Mouse (Mus musculus) embryonic facial prominence, embryonic 14.5 days (tissue): ENCODE results near the gene Svep1. TPM values are rescaled to one million over a fixed set of nuclear protein-coding genes. Genes with fewer than 3 reads are reported as not detected.

ENCODE experiments used
- ATAC-seq: fragments of 200-750 bp; cut with Nextera tagmentation; 2 replicates; pipeline ENCODE4 v1.8.0; 2017; ENCODE audit warnings: low read depth, moderate number of reproducible peaks, moderate TSS enrichment
- DNase-seq: peaks from one replicate; pipeline ENCODE4 v3.0.0-alpha.2; 2015; ENCODE audit warnings: low spot score
- H3K27ac ChIP-seq: fragments of 300-500 bp; sonication (generic); replicated peaks from 2 replicates; pipeline ENCODE4 v1.5.1; 2014; ENCODE audit warnings: low read depth, mild to moderate bottlenecking, low read length, moderate library complexity
- H3K27me3 ChIP-seq: fragments of 300-500 bp; sonication (generic); replicated peaks from 2 replicates; pipeline ENCODE4 v1.6.1; 2014; ENCODE audit warnings: low read length; ENCODE audit not compliant: control insufficient read depth, insufficient read depth
- H3K36me3 ChIP-seq: fragments of 300-500 bp; sonication (generic); 2 replicates; pipeline ENCODE4 v1.6.1; 2014; ENCODE audit warnings: low read length, mixed read lengths; ENCODE audit not compliant: control insufficient read depth, insufficient read depth
- H3K4me1 ChIP-seq: fragments of 300-500 bp; sonication (generic); 2 replicates; pipeline ENCODE4 v1.6.1; 2014; ENCODE audit warnings: antibody characterized with exemption, low read length; ENCODE audit not compliant: control insufficient read depth, insufficient read depth
- H3K4me2 ChIP-seq: fragments of 300-500 bp; sonication (generic); 2 replicates; pipeline ENCODE4 v1.6.1; 2014; ENCODE audit warnings: low read depth, mild to moderate bottlenecking, low read length, moderate library complexity, mixed read lengths
- H3K4me3 ChIP-seq: fragments of 300-500 bp; sonication (generic); 2 replicates; pipeline ENCODE4 v1.5.1; 2014; ENCODE audit warnings: low read depth, mild to moderate bottlenecking, low read length
- H3K9ac ChIP-seq: fragments of 300-500 bp; sonication (generic); 2 replicates; pipeline ENCODE4 v1.6.1; 2014; ENCODE audit warnings: low read depth, mild to moderate bottlenecking, low read length, moderate library complexity, mixed read lengths
- H3K9me3 ChIP-seq: fragments of 300-500 bp; sonication (generic); 2 replicates; pipeline ENCODE4 v1.6.1; 2016; ENCODE audit warnings: low read length; ENCODE audit not compliant: control insufficient read depth
- WGBS: fragments of 180-500 bp; shearing (Covaris S2); extraction: QIAGEN DNeasy Blood & Tissue Kit; methylation state at CpG from one replicate; pipeline ENCODE4 v1.1.7; 2014; 5-methylcytosine and 5-hydroxymethylcytosine counted together
- polyA plus RNA-seq: library from polyadenylated mRNA; unstranded; fragments of >200 nt; fragmentation: Nextera tagmentation; extraction: Ambion mirVana; gene quantifications from 2 replicates; pipeline ENCODE4 v1.2.1, GENCODE M21; 2014

Gene Svep1
- polyA plus RNA-seq, 1 experiment from 2014 or later = 10.6 TPM

DNA sequence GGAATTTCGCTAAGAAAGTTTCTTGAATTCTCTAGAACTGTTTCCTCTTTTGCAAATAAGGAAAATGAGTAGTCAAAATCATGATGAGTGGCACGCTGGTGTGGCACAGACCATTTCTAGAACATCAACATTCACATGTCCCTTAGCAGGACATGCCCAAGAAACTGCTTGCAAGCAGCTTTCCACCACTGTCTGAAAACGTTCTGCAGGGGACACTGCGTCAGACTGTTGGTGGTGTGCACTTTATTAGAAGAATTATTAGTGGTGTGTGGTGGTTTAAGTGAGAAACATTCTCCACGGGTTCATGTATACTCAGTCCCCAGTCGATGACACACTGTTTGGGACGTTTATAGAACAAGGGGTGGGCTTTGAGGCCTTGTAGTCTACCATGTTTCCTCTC is 40.9 kb downstream of the Svep1 start:
- no peak for DNase-seq
- no peak overlapping the region for H3K9ac ChIP-seq
- no peaks in the 10 kb centered on the region for H3K9me3 ChIP-seq
- no peak overlapping the region for H3K4me2 ChIP-seq
- H3K36me3 ChIP-seq = no peaks in the 10 kb centered on the region
- 81% methylated on average over 7 of the region's 7 CpGs for WGBS
- peaks cover 9% of the 10 kb centered on the region; the same call in 1 of the 2 replicates for H3K4me1 ChIP-seq
- no peak overlapping the region for H3K4me3 ChIP-seq
- no peak overlapping the region for H3K27ac ChIP-seq
- H3K27me3 ChIP-seq = no peaks in the 10 kb centered on the region
- ATAC-seq = no peak

DNA sequence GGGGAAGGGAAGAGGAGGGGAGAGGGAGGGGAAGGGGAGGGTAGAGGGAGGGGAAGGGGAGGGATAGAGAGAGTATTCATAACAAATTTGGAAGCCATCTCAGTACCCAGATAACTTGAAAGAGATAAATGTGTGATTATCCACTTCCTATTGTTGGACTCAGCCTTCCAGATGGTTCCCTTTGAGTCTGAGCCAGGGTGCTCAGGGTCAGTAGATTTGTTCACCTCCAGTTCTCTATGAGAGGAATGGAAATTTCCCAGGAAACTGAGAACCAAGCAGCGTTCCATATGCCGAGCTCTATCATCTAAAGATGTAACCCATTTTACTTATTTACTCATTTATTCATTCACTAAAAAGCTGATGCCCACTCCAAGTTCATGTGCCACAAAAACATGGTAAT is 44.8 kb downstream of the Svep1 start:
- Histone ChIP-seq H3K4me3 (no peak overlapping the region), H3K4me2 (no peak overlapping the region), H3K36me3 (no peaks in the 10 kb centered on the region), H3K9ac (no peak overlapping the region), H3K4me1 (no peaks in the 10 kb centered on the region), H3K27ac (no peak overlapping the region), H3K27me3 (no peaks in the 10 kb centered on the region), H3K9me3 (no peaks in the 10 kb centered on the region)
- WGBS = 78% methylated on average over 2 of the region's 2 CpGs
- ATAC-seq = no peak
- DNase-seq = no peak

DNA sequence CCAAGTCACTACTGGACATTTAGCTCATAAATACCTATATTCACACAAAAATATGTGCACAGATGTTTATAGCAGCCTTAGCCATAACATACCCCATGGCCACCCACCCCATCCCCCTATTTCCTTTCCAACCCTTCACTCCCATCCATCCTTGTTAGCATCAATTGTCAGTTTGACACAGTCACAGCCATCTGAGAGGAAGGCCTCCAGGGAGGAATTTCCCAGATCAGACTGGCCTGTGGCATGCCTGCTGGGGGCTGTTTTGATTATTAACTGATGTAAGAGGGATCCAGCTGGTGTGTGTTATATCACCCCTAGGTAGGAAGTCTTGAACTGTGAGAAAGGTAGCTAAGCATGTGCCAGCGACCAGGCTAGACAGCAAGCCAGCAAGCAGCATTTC is 47.1 kb downstream of the Svep1 start:
- ATAC-seq (no peak), DNase-seq (no peak)
- Histone ChIP-seq H3K4me3 (no peak overlapping the region), H3K4me2 (no peak overlapping the region), H3K27me3 (no peaks in the 10 kb centered on the region), H3K9ac (no peak overlapping the region), H3K27ac (no peak overlapping the region), H3K36me3 (no peaks in the 10 kb centered on the region), H3K9me3 (no peaks in the 10 kb centered on the region), H3K4me1 (no peaks in the 10 kb centered on the region)
- WGBS = 15% methylated on average over 1 of the region's 1 CpGs

DNA sequence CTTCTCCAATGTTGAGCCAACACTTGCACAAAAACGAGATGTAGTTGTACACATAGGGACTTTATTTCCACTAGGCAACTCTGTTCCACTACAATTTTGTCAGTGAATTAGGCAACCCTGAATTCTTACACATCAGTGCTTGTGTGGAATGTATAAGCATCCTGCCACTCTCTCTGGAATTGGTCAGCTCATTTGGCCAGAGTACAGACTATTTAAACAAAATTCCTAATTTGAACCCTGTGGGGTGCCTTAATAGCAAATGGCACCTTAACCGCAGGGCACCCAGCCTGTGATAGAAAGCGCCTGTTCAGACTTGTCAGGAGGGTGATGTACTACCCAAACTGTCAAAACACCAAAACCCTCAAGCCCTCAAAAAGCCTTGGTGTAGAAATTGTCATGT is 56.4 kb downstream of the Svep1 start:
- no peaks in the 10 kb centered on the region for H3K9me3 ChIP-seq
- H3K36me3 ChIP-seq = no peaks in the 10 kb centered on the region
- no peaks in the 10 kb centered on the region for H3K4me1 ChIP-seq
- DNase-seq = peak; percentile 20
- H3K9ac ChIP-seq = no peak overlapping the region
- H3K4me3 ChIP-seq = no peak overlapping the region
- WGBS = 63% methylated on average over 3 of the region's 3 CpGs
- no peak overlapping the region for H3K4me2 ChIP-seq
- no peak for ATAC-seq
- H3K27ac ChIP-seq = no peak overlapping the region
- H3K27me3 ChIP-seq = no peaks in the 10 kb centered on the region

DNA sequence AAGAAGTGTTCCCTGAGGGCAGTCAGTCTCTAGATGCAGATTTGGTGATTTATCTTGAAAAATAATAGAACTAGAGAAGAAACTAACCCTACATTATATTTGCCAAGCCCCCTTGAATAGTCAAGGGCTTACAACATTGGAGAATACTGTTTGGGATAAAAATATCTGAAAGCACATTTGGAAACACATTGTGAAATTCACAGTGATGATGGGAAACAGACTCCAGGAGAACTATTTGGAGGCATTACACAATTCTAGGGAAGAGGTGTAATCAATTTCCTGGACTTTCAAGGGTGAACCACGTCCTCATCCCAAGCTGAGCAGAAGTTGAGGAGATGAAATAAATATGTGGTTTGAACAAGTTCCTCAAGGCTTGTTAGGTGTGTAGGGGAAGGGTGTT is 57.5 kb downstream of the Svep1 start:
- Histone ChIP-seq H3K4me1 (no peaks in the 10 kb centered on the region), H3K36me3 (no peaks in the 10 kb centered on the region), H3K27me3 (no peaks in the 10 kb centered on the region), H3K27ac (no peak overlapping the region), H3K4me3 (no peak overlapping the region), H3K9ac (no peak overlapping the region), H3K9me3 (no peaks in the 10 kb centered on the region), H3K4me2 (no peak overlapping the region)
- DNase-seq (no peak), ATAC-seq (no peak)
- WGBS = 25% methylated on average over 1 of the region's 1 CpGs

DNA sequence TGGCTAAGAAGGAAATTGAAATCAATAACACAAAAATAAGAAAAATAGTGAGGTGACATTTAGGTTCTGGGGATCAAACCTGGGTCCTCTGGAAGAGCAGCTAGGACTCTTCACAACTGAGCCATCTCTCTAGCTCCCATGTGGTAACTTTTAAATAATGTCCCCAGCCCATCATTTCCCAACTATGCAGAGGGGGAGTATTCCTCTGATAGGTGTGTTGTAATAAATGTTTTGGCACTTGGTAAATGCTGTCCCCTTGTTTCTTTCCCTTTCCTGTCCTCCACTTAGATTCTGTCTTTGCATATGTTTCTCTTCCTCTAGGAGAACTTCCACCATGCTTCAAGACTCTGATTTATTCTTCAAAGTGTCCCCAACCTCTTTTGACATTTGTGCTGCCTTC is 58.1 kb downstream of the Svep1 start:
- no peak overlapping the region for H3K4me3 ChIP-seq
- H3K9me3 ChIP-seq = no peaks in the 10 kb centered on the region
- H3K9ac ChIP-seq = no peak overlapping the region
- H3K27ac ChIP-seq = no peak overlapping the region
- ATAC-seq (no peak), DNase-seq (no peak)
- peaks cover 2% of the 10 kb centered on the region; the same call in 1 of the 2 replicates for H3K4me1 ChIP-seq
- no peak overlapping the region for H3K4me2 ChIP-seq
- no peaks in the 10 kb centered on the region for H3K36me3 ChIP-seq
- no peaks in the 10 kb centered on the region for H3K27me3 ChIP-seq

DNA sequence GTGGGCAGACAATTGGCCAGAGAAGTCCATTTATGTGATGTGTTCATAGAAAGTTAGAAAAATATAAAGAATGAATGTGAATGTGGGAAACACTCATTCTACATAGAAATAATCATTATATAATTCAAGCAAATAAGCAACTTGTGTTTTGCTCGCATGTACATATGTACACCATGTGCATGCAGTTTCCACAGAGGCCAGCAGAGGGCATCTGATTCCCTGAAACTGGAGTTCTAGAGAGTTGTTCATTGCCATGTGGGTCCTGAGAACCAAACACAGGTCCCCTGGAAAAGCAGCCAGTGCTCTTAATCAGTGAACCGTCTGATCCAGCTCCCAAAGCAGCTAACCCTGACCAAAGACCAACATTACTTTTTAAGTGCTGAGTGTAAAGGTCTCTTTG is 60.0 kb downstream of the Svep1 start:
- no peaks in the 10 kb centered on the region for H3K9me3 ChIP-seq
- ATAC-seq (no peak), DNase-seq (no peak)
- H3K4me3 ChIP-seq = no peak overlapping the region
- WGBS = 96% methylated on average over 2 of the region's 2 CpGs
- no peak overlapping the region for H3K27ac ChIP-seq
- H3K27me3 ChIP-seq = no peaks in the 10 kb centered on the region
- H3K4me1 ChIP-seq = peaks cover 4% of the 10 kb centered on the region; the same call in 1 of the 2 replicates
- no peak overlapping the region for H3K4me2 ChIP-seq
- H3K9ac ChIP-seq = no peak overlapping the region
- no peaks in the 10 kb centered on the region for H3K36me3 ChIP-seq

DNA sequence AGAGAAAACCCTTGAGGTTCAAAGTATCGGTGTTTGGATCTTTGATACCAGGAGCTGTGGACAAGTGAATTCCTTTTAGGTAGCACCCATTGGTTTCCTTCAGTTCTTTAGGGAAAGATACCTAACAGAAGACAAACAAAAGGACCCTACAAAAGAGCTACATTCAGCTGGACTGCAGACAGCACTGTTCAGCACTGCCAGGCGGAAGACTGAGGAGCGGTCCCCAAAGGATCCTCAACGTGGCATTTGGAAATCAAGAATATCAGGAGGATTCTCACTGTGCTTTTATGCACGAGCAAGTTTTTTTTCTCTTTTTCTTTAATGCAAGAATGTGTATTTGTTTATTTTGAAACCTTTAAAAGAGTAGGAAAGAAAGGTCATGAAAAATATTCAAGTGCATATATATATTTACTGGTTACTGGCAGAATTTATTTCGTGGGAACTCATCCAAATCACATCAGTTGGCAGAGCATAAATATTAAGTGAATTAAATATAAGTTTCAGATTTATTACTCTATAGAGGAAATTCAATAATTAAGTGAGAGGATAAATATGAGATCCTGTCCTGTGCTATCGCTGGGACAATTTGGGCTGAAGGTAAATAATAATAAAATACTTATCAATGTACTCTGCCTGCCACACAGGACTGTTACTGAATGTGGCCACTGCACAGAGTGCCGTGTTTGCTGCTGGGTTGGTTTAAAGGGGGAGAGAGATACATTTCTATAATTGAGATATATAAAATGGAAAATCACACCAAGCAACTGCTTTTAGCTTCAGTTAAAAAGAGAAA is 66.7 kb downstream of the Svep1 start:
- Histone ChIP-seq H3K4me1 (peaks cover 4% of the 10 kb centered on the region; the same call in 1 of the 2 replicates), H3K36me3 (0 out of 2 replicates have a peak, but pooled peaks cover 5% of the 10 kb centered on the region), H3K27me3 (no peaks in the 10 kb centered on the region), H3K4me3 (no peak overlapping the region), H3K27ac (no peak overlapping the region), H3K4me2 (no peak overlapping the region), H3K9me3 (no peaks in the 10 kb centered on the region), H3K9ac (no peak overlapping the region)
- WGBS = 80% methylated on average over 8 of the region's 8 CpGs
- ATAC-seq (no peak), DNase-seq (no peak)

DNA sequence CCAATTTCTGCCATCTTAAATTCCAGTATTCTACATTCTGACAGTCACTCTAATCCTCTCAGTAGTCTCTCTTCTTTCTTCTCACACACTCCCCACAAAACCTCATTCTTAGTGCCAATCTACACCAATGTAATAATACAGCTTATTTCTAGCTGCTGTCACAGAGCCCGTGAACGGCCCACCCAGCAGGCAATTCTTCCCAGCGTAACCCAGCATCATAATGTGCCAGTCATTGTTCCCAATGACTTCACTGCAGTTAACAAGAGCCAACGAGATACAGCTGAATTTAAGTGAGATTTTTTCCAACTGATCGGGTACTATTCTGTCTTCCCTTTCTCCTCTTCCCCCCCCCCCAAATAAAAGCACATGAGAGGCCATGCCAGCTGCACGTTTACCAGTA is 67.4 kb downstream of the Svep1 start:
- no peak for ATAC-seq
- 67% methylated on average over 6 of the region's 6 CpGs for WGBS
- H3K4me3 ChIP-seq = no peak overlapping the region
- no peak overlapping the region for H3K4me2 ChIP-seq
- H3K4me1 ChIP-seq = peaks cover 4% of the 10 kb centered on the region; the same call in 1 of the 2 replicates
- H3K36me3 ChIP-seq = 0 out of 2 replicates have a peak, but pooled peaks cover 5% of the 10 kb centered on the region
- no peaks in the 10 kb centered on the region for H3K9me3 ChIP-seq
- no peaks in the 10 kb centered on the region for H3K27me3 ChIP-seq
- no peak overlapping the region for H3K27ac ChIP-seq
- no peak overlapping the region for H3K9ac ChIP-seq
- no peak for DNase-seq
